Mouse (Mus musculus) T-cell, adult 66 days (primary cell): Measurements from ENCODE around the gene Ushbp1. TPM values are rescaled to one million over a fixed set of nuclear protein-coding genes. Genes with fewer than 3 reads are reported as not detected.

Experiments
- total RNA-seq, 2 experiments: library from RNA; stranded (reverse); gene quantifications; 3 replicates in 1 of 2; 4 replicates in 1 of 2; pipeline ENCODE4 v1.2.4; 2023

Ushbp1 gene
- not detected for total RNA-seq

DNA sequence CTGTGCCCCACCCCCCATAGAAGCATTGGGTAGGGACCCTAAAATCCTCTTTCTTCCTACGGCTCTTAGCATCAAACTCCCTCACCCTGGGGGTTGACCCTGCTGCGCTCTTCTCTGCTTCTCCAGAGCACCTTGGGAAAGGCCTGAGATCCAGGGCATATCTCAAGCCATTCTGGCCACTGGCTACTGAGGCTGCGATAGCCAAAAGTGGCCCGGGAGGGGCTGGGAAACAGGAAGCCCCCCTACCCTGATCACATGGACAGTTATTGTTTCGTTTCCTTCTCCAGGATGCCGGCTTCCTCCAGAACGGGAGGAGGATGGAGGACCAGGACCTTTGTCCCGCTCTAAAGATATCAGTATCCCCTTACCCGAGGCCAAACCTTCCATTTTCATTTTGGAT is at the start of gene Ushbp1:
TSS of gene Ushbp1 (minus strand) at position 174 of the 400 bp plus-strand sequence.

GRCm38 (mm10) chr8:71405401-71406098 is 9.9 kb upstream of the Ushbp1 start, which contains the start of gene Ankle1:
Gene Ankle1, plus strand, starts transcription at chr8:71406010.

DNA sequence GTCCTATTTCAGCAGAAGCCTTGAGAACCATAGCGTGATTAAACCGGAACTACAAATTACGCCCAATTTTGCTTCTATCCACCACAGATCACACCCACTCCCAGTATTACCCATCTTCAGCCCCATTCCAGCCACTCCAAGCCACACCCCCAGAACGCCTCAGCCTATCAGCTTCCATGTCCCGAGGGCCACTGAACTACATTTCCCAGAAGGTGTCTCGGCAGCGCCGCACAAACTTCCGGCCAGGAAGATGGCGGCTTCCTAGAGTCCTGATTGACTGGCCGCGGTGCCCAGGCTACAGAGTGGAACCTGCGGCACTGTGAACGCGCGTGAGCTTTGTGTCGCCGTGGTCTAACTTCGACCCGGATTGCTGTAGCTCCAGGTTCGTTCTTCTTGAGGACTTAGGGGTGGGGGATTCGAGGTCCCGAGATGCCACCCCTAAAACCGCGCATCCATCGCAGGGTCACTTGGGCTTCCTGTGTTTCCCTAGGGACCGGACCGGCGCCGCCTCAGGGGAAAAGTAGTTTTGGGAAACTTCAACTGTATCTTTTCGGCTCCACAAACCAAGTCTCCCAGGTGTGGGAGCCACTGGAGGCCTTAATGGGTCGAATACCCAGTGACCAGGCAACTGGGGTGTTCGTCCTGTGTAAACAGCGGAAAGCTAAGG is 1.2 kb upstream of the Ushbp1 start, which contains the start of gene Babam1:
TSS of gene Babam1 (plus strand) at position 223 of the 667 bp plus-strand sequence.

DNA sequence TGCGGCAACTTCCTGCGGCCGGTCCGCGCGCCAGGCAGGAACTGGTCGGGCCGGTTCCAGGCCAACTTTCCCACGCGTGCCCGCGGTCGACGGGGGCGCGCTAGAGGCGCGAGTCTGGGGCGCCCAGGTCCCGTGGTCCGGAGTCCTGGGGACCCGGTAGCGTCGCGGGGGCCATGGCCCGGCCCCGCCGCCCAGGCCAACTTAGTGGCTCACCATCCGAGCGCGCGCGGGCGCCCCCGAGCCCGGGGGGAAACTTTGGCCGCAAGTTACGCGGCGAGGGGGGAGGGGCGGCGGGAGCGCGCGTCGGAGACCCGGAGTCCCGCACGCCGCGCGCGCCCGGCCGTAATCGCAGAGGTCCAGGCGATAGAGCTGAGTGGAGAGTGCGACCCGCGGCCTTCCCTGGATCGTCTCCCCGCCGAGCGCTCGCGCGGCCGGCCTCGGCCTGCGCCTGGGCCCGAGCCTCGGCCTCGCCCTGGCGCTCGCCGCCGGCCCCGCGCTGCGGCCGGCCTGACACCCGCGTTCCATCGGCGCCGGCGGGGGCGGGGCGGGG is 14.1 kb downstream of the Ushbp1 start, which contains the start of gene Nr2f6:
TSS of gene Nr2f6 (minus strand) at position 540 of the 550 bp plus-strand sequence.

DNA sequence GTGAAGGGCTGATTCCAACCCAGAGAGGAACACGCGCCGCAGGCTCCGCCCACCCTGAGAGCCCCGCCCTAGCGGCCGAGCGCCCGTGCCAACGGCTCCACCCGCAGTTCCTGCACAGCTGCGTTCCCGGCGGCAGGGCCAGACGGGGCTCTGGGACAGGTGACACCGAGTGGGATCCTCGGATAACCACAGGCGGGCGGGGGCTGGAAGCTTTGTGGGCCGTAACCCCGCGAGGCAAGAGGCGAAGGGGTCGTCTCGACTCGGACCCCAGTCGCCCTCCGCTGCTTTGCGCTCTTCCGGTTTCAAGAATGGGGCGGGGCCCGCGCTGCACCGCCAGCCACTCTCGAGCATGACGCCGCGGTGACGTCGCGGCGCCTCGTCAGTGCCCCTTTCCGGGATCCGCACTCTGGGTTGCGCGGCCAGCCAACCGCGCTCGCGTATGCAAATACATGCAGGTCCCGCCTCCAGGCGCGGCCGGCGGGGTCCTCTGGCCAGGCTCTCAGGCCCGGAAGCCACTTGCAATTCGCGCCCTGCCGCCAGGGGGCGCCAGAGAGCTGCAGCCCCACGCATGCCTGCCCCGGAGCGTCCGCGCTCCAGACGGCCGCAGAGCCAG is 24.3 kb downstream of the Ushbp1 start, which contains the start of gene Ocel1:
TSS of gene Ocel1 (plus strand) at position 63 of the 613 bp plus-strand sequence.

DNA sequence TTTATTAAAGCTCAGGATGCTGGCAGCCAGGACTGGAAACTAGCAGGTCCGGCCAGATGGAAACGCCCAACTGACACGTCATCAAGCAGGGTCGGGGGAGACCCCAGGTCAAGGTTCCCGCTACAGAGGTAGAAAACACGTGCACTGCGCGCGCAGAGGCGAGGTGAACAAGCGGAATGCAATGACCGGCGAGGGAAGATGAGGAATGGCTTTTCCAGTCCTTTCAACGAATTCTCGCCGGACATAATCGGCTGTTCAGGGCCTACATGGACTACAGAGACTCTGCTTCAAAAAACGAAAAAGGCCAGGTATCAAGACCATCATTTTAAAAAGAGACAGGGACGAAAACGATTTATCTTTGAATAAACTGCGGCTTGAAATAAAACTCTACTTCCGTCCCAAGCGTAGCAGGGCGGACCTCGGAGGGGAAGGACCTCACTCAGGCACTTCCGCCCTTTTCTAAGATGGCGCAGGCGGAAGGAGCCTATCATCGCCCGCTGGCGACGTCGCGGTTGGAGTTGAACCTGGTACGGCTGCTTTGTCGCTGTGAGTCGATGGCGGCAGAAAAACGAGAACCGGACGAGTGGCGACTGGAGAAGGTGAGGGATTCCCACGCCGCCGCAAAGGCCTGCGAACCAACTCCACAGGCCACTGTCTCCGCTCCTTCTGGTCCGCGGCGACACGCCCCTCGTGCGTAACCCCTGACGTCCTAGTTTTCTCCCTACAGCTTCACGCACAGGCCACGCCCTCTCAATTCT is 28.7 kb downstream of the Ushbp1 start, which contains the start of gene Use1:
TSS of gene Use1 (plus strand) at position 78 of the 758 bp plus-strand sequence.

Other genes with a start within 250 kb of the Ushbp1 start
- 100 to 1,000 TPM; 142 to 158 TPM for gene Myo9b, start 123.1 kb downstream of the Ushbp1 start, total RNA-seq
- 10 to 100 TPM; 26.0 to 31.3 TPM for gene Haus8, start 122.9 kb downstream of the Ushbp1 start, total RNA-seq
- 100 to 1,000 TPM; 267 to 299 TPM for gene Use1, start 29.0 kb downstream of the Ushbp1 start, total RNA-seq
- gene Ocel1, start 24.5 kb downstream of the Ushbp1 start, total RNA-seq = 10 to 100 TPM; 19.9 to 21.2 TPM
- 1 to 10 TPM; 7.7 to 9.2 TPM for gene Nr2f6, start 13.8 kb downstream of the Ushbp1 start, total RNA-seq
- 100 to 1,000 TPM; 122 to 127 TPM for gene Babam1, start 1.1 kb upstream of the Ushbp1 start, total RNA-seq
- gene Ankle1, start 10.2 kb upstream of the Ushbp1 start, total RNA-seq = 1 to 10 TPM; 1.5 to 1.8 TPM
- gene Abhd8, start 67.9 kb upstream of the Ushbp1 start, total RNA-seq = 10 to 100 TPM; 94.0 to 94.4 TPM
- 10 to 100 TPM; 40.3 to 40.8 TPM for gene Mrpl34, start 69.2 kb upstream of the Ushbp1 start, total RNA-seq
- 100 to 1,000 TPM; 109 to 112 TPM for gene Dda1, start 73.4 kb upstream of the Ushbp1 start, total RNA-seq
- gene Ano8, start 90.2 kb upstream of the Ushbp1 start, total RNA-seq = 10 to 100 TPM; 22.9 to 29.4 TPM
- gene Gtpbp3, start 92.3 kb upstream of the Ushbp1 start, total RNA-seq = 10 to 100 TPM; 18.6 to 23.0 TPM
- not detected for gene Plvap, start 116.0 kb upstream of the Ushbp1 start, total RNA-seq
- not detected for gene Ccdc194, start 129.9 kb upstream of the Ushbp1 start, total RNA-seq
- gene Bst2, start 141.7 kb upstream of the Ushbp1 start, total RNA-seq = 10 to 100 TPM; 57.3 to 79.1 TPM
- 10 to 100 TPM; 29.8 to 42.6 TPM for gene Mvb12a, start 147.1 kb upstream of the Ushbp1 start, total RNA-seq
- gene Tmem221, start 163.1 kb upstream of the Ushbp1 start, total RNA-seq = 1 to 10 TPM in 1 of 2 experiments, under 1 TPM in 1; 0.83 to 1.7 TPM
- not detected for gene Nxnl1, start 170.8 kb upstream of the Ushbp1 start, total RNA-seq
- 1 to 10 TPM; 4.8 to 5.7 TPM for gene Slc27a1, start 173.1 kb upstream of the Ushbp1 start, total RNA-seq
- 10 to 100 TPM; 56.5 to 58.1 TPM for gene Pgls, start 196.4 kb upstream of the Ushbp1 start, total RNA-seq
- gene Fam129c, start 201.8 kb upstream of the Ushbp1 start, total RNA-seq = 1 to 10 TPM; 2.4 to 7.0 TPM
- gene Colgalt1, start 215.2 kb upstream of the Ushbp1 start, total RNA-seq = 10 to 100 TPM; 47.7 to 51.6 TPM